Mouse (Mus musculus) liver, adult (tissue): ENCODE data around the gene Zfp787.

ENCODE experiments used
- GATA4 ChIP-seq: IDR thresholded peaks from 2 replicates; pipeline ENCODE4 v1.6.1; 2014; ENCODE audit warnings: mild to moderate bottlenecking, low read length; ENCODE audit not compliant: insufficient replicate concordance

Gene Zfp787

GRCm38 (mm10) chr7:6170871-6171270 is 15.1 kb upstream of the Zfp787 start:
- TF ChIP-seq GATA4: no peak

GRCm38 (mm10) chr7:6170391-6170790 is 14.6 kb upstream of the Zfp787 start:
- peak; percentile 32; the same call in 1 of the 2 replicates for TF ChIP-seq GATA4

GRCm38 (mm10) chr7:6169403-6169802 is 13.6 kb upstream of the Zfp787 start:
- TF ChIP-seq GATA4: no peak

GRCm38 (mm10) chr7:6164671-6165070 is 8.9 kb upstream of the Zfp787 start:
- TF ChIP-seq GATA4: no peak

GRCm38 (mm10) chr7:6162172-6162571 is 6.4 kb upstream of the Zfp787 start:
- TF ChIP-seq GATA4: no peak

- TF ChIP-seq GATA4: no peak
These were observed 5.7 kb upstream of the Zfp787 start for GRCm38 (mm10) chr7:6161541-6161940.

- TF ChIP-seq GATA4: no peak
These were observed 3.8 kb upstream of the Zfp787 start for GRCm38 (mm10) chr7:6159604-6160003.

GRCm38 (mm10) chr7:6157479-6157878 is 1.7 kb upstream of the Zfp787 start:
- TF ChIP-seq GATA4: no peak

GRCm38 (mm10) chr7:6156901-6157472 is 1.2 kb upstream of the Zfp787 start:
- TF ChIP-seq GATA4: peak; percentile 54; the same call in 1 of the 2 replicates

- peak; percentile 68; the same call in 1 of the 2 replicates for TF ChIP-seq GATA4
These were observed 545 bp downstream of the Zfp787 start for GRCm38 (mm10) chr7:6155031-6155872.

GRCm38 (mm10) chr7:6154164-6154563 is 1.6 kb downstream of the Zfp787 start:
- no peak for TF ChIP-seq GATA4

GRCm38 (mm10) chr7:6153131-6153530 is 2.7 kb downstream of the Zfp787 start:
- TF ChIP-seq GATA4: no peak

GRCm38 (mm10) chr7:6152036-6152435 is 3.8 kb downstream of the Zfp787 start:
- no peak for TF ChIP-seq GATA4

- no peak for TF ChIP-seq GATA4
These were observed 4.5 kb downstream of the Zfp787 start for GRCm38 (mm10) chr7:6151266-6151665.

- TF ChIP-seq GATA4: no peak
These were observed 8.1 kb downstream of the Zfp787 start for GRCm38 (mm10) chr7:6147688-6148087.

- peak; percentile 79; the same call in 1 of the 2 replicates for TF ChIP-seq GATA4
These were observed 8.8 kb downstream of the Zfp787 start for GRCm38 (mm10) chr7:6146982-6147325.

GRCm38 (mm10) chr7:6146194-6146981 is 9.4 kb downstream of the Zfp787 start:
- TF ChIP-seq GATA4: no peak
